Mouse (Mus musculus): ENCODE results near the gene Pmepa1. TPM values are rescaled to one million over a fixed set of nuclear protein-coding genes. Genes with fewer than 3 reads are reported as not detected.

Pmepa1 gene
- polyA plus RNA-seq, 1 experiment from 2014 or later: 9.0 TPM

GRCm38 (mm10) chr2:173226792-173227191 is 49.5 kb downstream of the Pmepa1 start:
- H3K36me3 ChIP-seq (ENCODE audit: insufficient read depth): peaks cover 48% of the 10 kb centered on the region
- no peaks in the 10 kb centered on the region for H3K9me3 ChIP-seq (ENCODE audit: low read depth, low read length)
- no peak overlapping the region for H3K27ac ChIP-seq (ENCODE audit: low read depth)
- H3K27me3 ChIP-seq (ENCODE audit: insufficient read depth, low read length): no peaks in the 10 kb centered on the region
- no peak overlapping the region for H3K4me2 ChIP-seq
- no peak overlapping the region for H3K4me3 ChIP-seq (ENCODE audit: low read depth, low read length)
- no peak overlapping the region for H3K9ac ChIP-seq
- H3K4me1 ChIP-seq (ENCODE audit: insufficient read depth): no peaks in the 10 kb centered on the region; the same call in 1 of the 2 replicates
- no peak for TF ChIP-seq CTCF (IDR thresholded peaks at IDR 0.05; ENCODE audit: low read depth)
- DNase-seq: no peak
- no peak for ATAC-seq (ENCODE audit: insufficient read depth)
- 84% methylated on average over 8 of the region's 8 CpGs for WGBS

- no peak for TF ChIP-seq CTCF (IDR thresholded peaks at IDR 0.05; ENCODE audit: low read depth)
- ATAC-seq (ENCODE audit: insufficient read depth): no peak
Measured at GRCm38 (mm10) chr2:173225906-173226305, 50.4 kb downstream of the Pmepa1 start.

GRCm38 (mm10) chr2:173224832-173225231 is 51.5 kb downstream of the Pmepa1 start:
- peak overlapping the region; percentile 31; the same call in 1 of the 2 replicates for H3K27ac ChIP-seq (ENCODE audit: low read depth)
- no peak overlapping the region for H3K4me3 ChIP-seq (ENCODE audit: low read depth, low read length)
- WGBS: 52% methylated on average over 7 of the region's 7 CpGs
- H3K9me3 ChIP-seq (ENCODE audit: low read depth, low read length): no peaks in the 10 kb centered on the region
- H3K27me3 ChIP-seq (ENCODE audit: insufficient read depth, low read length): no peaks in the 10 kb centered on the region
- no peak overlapping the region for H3K4me2 ChIP-seq
- TF ChIP-seq CTCF (IDR thresholded peaks at IDR 0.05; ENCODE audit: low read depth): no peak
- DNase-seq (peak; percentile 64), ATAC-seq (ENCODE audit: insufficient read depth) (no peak)
- no peak overlapping the region for H3K9ac ChIP-seq
- no peaks in the 10 kb centered on the region; the same call in 1 of the 2 replicates for H3K4me1 ChIP-seq (ENCODE audit: insufficient read depth)
- peaks cover 38% of the 10 kb centered on the region for H3K36me3 ChIP-seq (ENCODE audit: insufficient read depth)

More at GRCm38 (mm10) chr2:173225906-173226305, 50.4 kb downstream of the Pmepa1 start:
- no peak overlapping the region for H3K27ac ChIP-seq (ENCODE audit: low read depth)
- no peak for DNase-seq
- H3K4me1 ChIP-seq (ENCODE audit: insufficient read depth): no peaks in the 10 kb centered on the region; the same call in 1 of the 2 replicates
- no peak overlapping the region for H3K4me2 ChIP-seq
- H3K4me3 ChIP-seq (ENCODE audit: low read depth, low read length): no peak overlapping the region
- H3K9ac ChIP-seq: no peak overlapping the region
- H3K27me3 ChIP-seq (ENCODE audit: insufficient read depth, low read length): no peaks in the 10 kb centered on the region
- 80% methylated on average over 7 of the region's 7 CpGs for WGBS
- no peaks in the 10 kb centered on the region for H3K9me3 ChIP-seq (ENCODE audit: low read depth, low read length)
- H3K36me3 ChIP-seq (ENCODE audit: insufficient read depth): peaks cover 39% of the 10 kb centered on the region

GRCm38 (mm10) chr2:173224097-173224496 is 52.2 kb downstream of the Pmepa1 start:
- Histone ChIP-seq H3K4me2 (no peak overlapping the region), H3K4me3 (ENCODE audit: low read depth, low read length) (no peak overlapping the region), H3K36me3 (ENCODE audit: insufficient read depth) (peaks cover 34% of the 10 kb centered on the region), H3K4me1 (ENCODE audit: insufficient read depth) (no peaks in the 10 kb centered on the region; the same call in 1 of the 2 replicates), H3K9me3 (ENCODE audit: low read depth, low read length) (no peaks in the 10 kb centered on the region), H3K27me3 (ENCODE audit: insufficient read depth, low read length) (no peaks in the 10 kb centered on the region), H3K27ac (ENCODE audit: low read depth) (peak overlapping the region; percentile 31; the same call in 1 of the 2 replicates), H3K9ac (no peak overlapping the region)
- DNase-seq: no peak
- TF ChIP-seq CTCF (IDR thresholded peaks at IDR 0.05; ENCODE audit: low read depth): no peak
- no peak for ATAC-seq (ENCODE audit: insufficient read depth)
- WGBS: 52% methylated on average over 3 of the region's 3 CpGs

GRCm38 (mm10) chr2:173223496-173223895 is 52.8 kb downstream of the Pmepa1 start:
- DNase-seq: no peak
- 64% methylated on average over 3 of the region's 3 CpGs for WGBS

GRCm38 (mm10) chr2:173220754-173221153 is 55.6 kb downstream of the Pmepa1 start:
- ATAC-seq (ENCODE audit: insufficient read depth): no peak
- WGBS: 90% methylated on average over 9 of the region's 9 CpGs
- Histone ChIP-seq H3K4me2 (no peak overlapping the region), H3K36me3 (ENCODE audit: insufficient read depth) (peaks cover 5% of the 10 kb centered on the region; the same call in 1 of the 2 replicates), H3K4me1 (ENCODE audit: insufficient read depth) (no peaks in the 10 kb centered on the region), H3K9ac (no peak overlapping the region), H3K27me3 (ENCODE audit: insufficient read depth, low read length) (no peaks in the 10 kb centered on the region), H3K9me3 (ENCODE audit: low read depth, low read length) (no peaks in the 10 kb centered on the region), H3K4me3 (ENCODE audit: low read depth, low read length) (no peak overlapping the region), H3K27ac (ENCODE audit: low read depth) (no peak overlapping the region)
- TF ChIP-seq CTCF (IDR thresholded peaks at IDR 0.05; ENCODE audit: low read depth): no peak
- no peak for DNase-seq

More at GRCm38 (mm10) chr2:173223496-173223895, 52.8 kb downstream of the Pmepa1 start:
- no peak for TF ChIP-seq CTCF (IDR thresholded peaks at IDR 0.05; ENCODE audit: low read depth)
- no peak for ATAC-seq (ENCODE audit: insufficient read depth)
- Histone ChIP-seq H3K36me3 (ENCODE audit: insufficient read depth) (peaks cover 28% of the 10 kb centered on the region), H3K27me3 (ENCODE audit: insufficient read depth, low read length) (no peaks in the 10 kb centered on the region), H3K4me1 (ENCODE audit: insufficient read depth) (no peaks in the 10 kb centered on the region; the same call in 1 of the 2 replicates), H3K9ac (no peak overlapping the region), H3K4me3 (ENCODE audit: low read depth, low read length) (no peak overlapping the region), H3K27ac (ENCODE audit: low read depth) (no peak overlapping the region), H3K9me3 (ENCODE audit: low read depth, low read length) (no peaks in the 10 kb centered on the region), H3K4me2 (no peak overlapping the region)

- WGBS: 41% methylated on average over 10 of the region's 10 CpGs
- Histone ChIP-seq H3K4me1 (ENCODE audit: insufficient read depth) (no peaks in the 10 kb centered on the region), H3K4me2 (no peak overlapping the region), H3K36me3 (ENCODE audit: insufficient read depth) (no peaks in the 10 kb centered on the region), H3K27ac (ENCODE audit: low read depth) (no peak overlapping the region), H3K9ac (no peak overlapping the region), H3K27me3 (ENCODE audit: insufficient read depth, low read length) (no peaks in the 10 kb centered on the region), H3K4me3 (ENCODE audit: low read depth, low read length) (no peak overlapping the region), H3K9me3 (ENCODE audit: low read depth, low read length) (no peaks in the 10 kb centered on the region)
- TF ChIP-seq CTCF (IDR thresholded peaks at IDR 0.05; ENCODE audit: low read depth): peak; percentile 93
- DNase-seq (peak; percentile 83), ATAC-seq (ENCODE audit: insufficient read depth) (peak; percentile 65; the same call in 1 of the 2 replicates)
Measured at GRCm38 (mm10) chr2:173219256-173219954, 56.9 kb downstream of the Pmepa1 start.
